Mouse (Mus musculus): ENCODE data around the gene Homez. TPM values are rescaled to one million over a fixed set of nuclear protein-coding genes. Genes with fewer than 3 reads are reported as not detected.

Gene Homez
- polyA plus RNA-seq, 1 experiment: 2.5 TPM

- Histone ChIP-seq H3K27me3 (ENCODE audit: control insufficient read depth, insufficient read depth, insufficient read length) (peaks cover 25% of the 10 kb centered on the region), H3K79me2 (ENCODE audit: control insufficient read depth, insufficient read depth) (no peaks in the 10 kb centered on the region), H3K36me3 (ENCODE audit: control insufficient read depth, insufficient read depth) (no peaks in the 10 kb centered on the region), H3K4me2 (ENCODE audit: low read depth) (no peak overlapping the region), H3K4me3 (no peak overlapping the region), H3ac (ENCODE audit: control insufficient read depth, insufficient read length) (no peak overlapping the region)
- TF ChIP-seq MAX (IDR thresholded peaks at IDR 0.05; ENCODE audit: low read depth) (no peak), MYOG (IDR thresholded peaks at IDR 0.05; ENCODE audit: control insufficient read depth in 1 of 3, insufficient read depth in 1 of 3, insufficient read length in 2 of 3, low read depth in 2 of 3) (no peak), REST (IDR thresholded peaks at IDR 0.05; ENCODE audit: insufficient read depth, insufficient read length) (no peak), POLR2A (IDR thresholded peaks at IDR 0.05; ENCODE audit: insufficient read length, low read depth) (no peak), TCF3 (IDR thresholded peaks at IDR 0.05; ENCODE audit: insufficient read length, low read depth) (no peak), MYOD1 (IDR thresholded peaks at IDR 0.05; ENCODE audit: control insufficient read depth in 1 of 3, insufficient read length in 2 of 3, low read depth in 2 of 3) (no peak), CEBPB (IDR thresholded peaks at IDR 0.05; ENCODE audit: insufficient read depth, poor library complexity, severe bottlenecking) (no peak), POLR2AphosphoS2 (IDR thresholded peaks at IDR 0.05; ENCODE audit: insufficient read length, low read depth) (no peak), USF1 (IDR thresholded peaks at IDR 0.05; ENCODE audit: low read depth) (no peak), E2F4 (IDR thresholded peaks at IDR 0.05; ENCODE audit: insufficient read depth) (no peak), TCF12 (IDR thresholded peaks at IDR 0.05; ENCODE audit: insufficient read depth, poor library complexity, severe bottlenecking) (no peak)
Observed at GRCm38 (mm10) chr14:54806124-54806523, 64.6 kb downstream of the Homez start.

Other genes starting within 250 kb of the Homez start
- gene Psmb11, start 249.5 kb downstream of the Homez start, polyA plus RNA-seq (2012; fragmentation: generic; extraction: Trizol): not detected
- gene Gm17606, start 230.0 kb downstream of the Homez start, polyA plus RNA-seq (2012; fragmentation: generic; extraction: Trizol): not detected
- gene Cdh24, start 229.6 kb downstream of the Homez start, polyA plus RNA-seq (2012; fragmentation: generic; extraction: Trizol): 4.3 TPM
- 36.3 TPM for gene 1700123O20Rik, start 184.7 kb downstream of the Homez start, polyA plus RNA-seq (2012; fragmentation: generic; extraction: Trizol)
- 77.3 TPM for gene Acin1, start 184.0 kb downstream of the Homez start, polyA plus RNA-seq (2012; fragmentation: generic; extraction: Trizol)
- 0.04 TPM for gene Gm29776, start 172.1 kb downstream of the Homez start, polyA plus RNA-seq (2012; fragmentation: generic; extraction: Trizol)
- gene Cebpe, start 158.8 kb downstream of the Homez start, polyA plus RNA-seq (2012; fragmentation: generic; extraction: Trizol): not detected
- gene Slc7a8, start 89.0 kb downstream of the Homez start, polyA plus RNA-seq (2012; fragmentation: generic; extraction: Trizol): not detected
- gene Rnf212b, start 56.8 kb downstream of the Homez start, polyA plus RNA-seq (2012; fragmentation: generic; extraction: Trizol): not detected
- gene Ppp1r3e, start 6.6 kb upstream of the Homez start, polyA plus RNA-seq (2012; fragmentation: generic; extraction: Trizol): 0.71 TPM
- 20.5 TPM for gene Bcl2l2, start 12.4 kb upstream of the Homez start, polyA plus RNA-seq (2012; fragmentation: generic; extraction: Trizol)
- gene Gm20521, start 12.5 kb upstream of the Homez start, polyA plus RNA-seq (2012; fragmentation: generic; extraction: Trizol): 0.47 TPM
- gene Pabpn1, start 21.5 kb upstream of the Homez start, polyA plus RNA-seq (2012; fragmentation: generic; extraction: Trizol): 70.6 TPM
- 0.92 TPM for gene Slc22a17, start 42.2 kb upstream of the Homez start, polyA plus RNA-seq (2012; fragmentation: generic; extraction: Trizol)
- 0.95 TPM for gene Efs, start 55.2 kb upstream of the Homez start, polyA plus RNA-seq (2012; fragmentation: generic; extraction: Trizol)
- gene Il25, start 61.7 kb upstream of the Homez start, polyA plus RNA-seq (2012; fragmentation: generic; extraction: Trizol): 0.05 TPM
- gene Cmtm5, start 65.3 kb upstream of the Homez start, polyA plus RNA-seq (2012; fragmentation: generic; extraction: Trizol): not detected
- gene Myh6, start 96.0 kb upstream of the Homez start, polyA plus RNA-seq (2012; fragmentation: generic; extraction: Trizol): 15.0 TPM
- gene Gm17428, start 106.0 kb upstream of the Homez start, polyA plus RNA-seq (2012; fragmentation: generic; extraction: Trizol): not detected
- gene Myh7, start 123.7 kb upstream of the Homez start, polyA plus RNA-seq (2012; fragmentation: generic; extraction: Trizol): 56.5 TPM
- 39.4 TPM for gene Ngdn, start 144.5 kb upstream of the Homez start, polyA plus RNA-seq (2012; fragmentation: generic; extraction: Trizol)
- 0.98 TPM for gene Zfhx2, start 221.4 kb upstream of the Homez start, polyA plus RNA-seq (2012; fragmentation: generic; extraction: Trizol)
- 10.8 TPM for gene Thtpa, start 223.8 kb upstream of the Homez start, polyA plus RNA-seq (2012; fragmentation: generic; extraction: Trizol)
- 6.5 TPM for gene Ap1g2, start 235.6 kb upstream of the Homez start, polyA plus RNA-seq (2012; fragmentation: generic; extraction: Trizol)
- gene Jph4, start 246.0 kb upstream of the Homez start, polyA plus RNA-seq (2012; fragmentation: generic; extraction: Trizol): not detected

All from myocyte (in vitro differentiated cells).